Mouse (Mus musculus): Measurements from ENCODE around the gene Xkr8.
A peak's percentile ranks its signal among the peaks of the same experiment; 100 is the strongest.
"Not testable (repeated sequence)": the region's sequence is repeated elsewhere in the genome, so short reads cannot be mapped to it uniquely, and the experiment has no call there.

The Xkr8 gene

GRCm38 (mm10) chr4:132732148-132732684 is at the start of gene Xkr8:
Xkr8 (minus strand) TSS chr4:132732546.
- DNase-seq = peak; percentile 91

DNA sequence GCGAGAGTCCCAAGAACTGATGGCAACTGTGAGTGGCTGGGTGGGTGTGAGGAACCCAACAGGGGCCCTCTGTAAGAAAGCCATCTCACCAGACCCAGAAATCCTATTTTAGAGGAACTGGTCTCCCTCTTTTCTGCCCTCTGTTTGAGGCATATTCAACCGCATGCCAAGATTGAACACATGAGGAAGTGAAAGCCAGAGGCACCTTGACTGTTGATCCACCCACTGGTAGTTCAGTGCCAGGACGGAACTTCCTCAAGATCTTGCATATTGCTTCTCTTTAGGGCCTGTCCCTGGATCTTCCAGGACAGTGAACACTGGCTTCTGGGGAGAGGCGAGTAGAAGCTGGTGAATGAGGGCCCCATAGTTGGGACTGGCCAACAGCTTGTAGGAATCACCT is 47.9 kb upstream of the Xkr8 start:
- DNase-seq = no peak

GRCm38 (mm10) chr4:132778562-132779201 is 46.3 kb upstream of the Xkr8 start:
- no peak for DNase-seq

DNA sequence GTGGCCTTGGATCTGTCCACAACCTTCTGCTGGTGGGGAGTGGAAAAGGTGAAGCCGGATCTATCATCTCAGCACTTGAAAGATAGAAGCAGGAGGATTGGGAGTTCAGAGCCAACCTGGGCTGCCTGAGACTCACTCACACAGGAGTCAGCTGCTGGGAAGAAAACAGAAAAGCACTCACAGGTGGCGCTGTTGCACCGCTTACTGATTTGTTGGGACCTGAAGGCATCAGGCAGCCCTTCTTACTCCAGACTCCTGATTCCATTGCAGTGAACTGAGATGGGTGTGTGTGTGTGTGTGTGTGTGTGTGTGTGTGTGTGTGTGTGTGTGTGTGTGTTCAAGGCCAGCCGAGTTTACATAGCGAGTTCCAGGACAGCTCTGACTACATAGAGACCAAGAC is 44.4 kb upstream of the Xkr8 start:
- peak; percentile 77 for DNase-seq

DNA sequence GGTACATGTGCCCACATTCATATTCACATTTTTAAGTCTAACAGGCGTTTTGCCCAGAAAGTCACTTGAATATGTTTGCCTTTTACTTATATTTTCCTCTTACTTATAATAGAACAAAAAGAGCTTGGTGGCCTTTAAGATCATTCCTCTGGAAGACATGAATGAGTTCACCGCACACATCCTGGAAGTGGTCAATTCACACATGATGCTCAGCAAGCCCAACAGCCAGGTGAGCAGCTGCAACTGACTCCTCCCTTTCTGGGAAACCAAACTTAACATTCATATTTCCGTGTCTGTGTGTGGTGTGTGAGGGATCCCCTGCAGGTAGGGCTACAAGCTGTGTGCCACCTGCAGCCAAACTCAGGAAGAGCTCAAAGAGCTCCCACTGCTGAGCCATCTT is 42.6 kb upstream of the Xkr8 start:
- no peak for DNase-seq

DNA sequence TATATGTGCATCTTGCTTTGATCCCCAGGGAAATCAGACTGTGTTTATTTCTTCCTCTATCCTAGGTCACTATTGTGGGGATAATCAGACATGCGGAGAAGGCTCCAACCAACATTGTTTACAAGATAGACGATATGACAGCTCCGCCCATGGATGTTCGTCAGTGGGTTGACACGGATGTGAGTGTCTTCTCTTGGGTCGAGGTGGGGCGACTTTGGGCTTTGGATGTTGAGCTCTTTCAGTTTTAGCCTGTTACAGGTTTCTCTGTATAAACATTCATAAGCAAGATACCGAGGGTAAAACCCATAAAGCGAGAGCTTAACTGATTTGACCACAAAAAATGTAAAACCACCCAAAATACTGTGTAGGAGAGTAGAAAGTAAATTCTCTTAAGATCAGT is 39.4 kb upstream of the Xkr8 start:
- no peak for DNase-seq

DNA sequence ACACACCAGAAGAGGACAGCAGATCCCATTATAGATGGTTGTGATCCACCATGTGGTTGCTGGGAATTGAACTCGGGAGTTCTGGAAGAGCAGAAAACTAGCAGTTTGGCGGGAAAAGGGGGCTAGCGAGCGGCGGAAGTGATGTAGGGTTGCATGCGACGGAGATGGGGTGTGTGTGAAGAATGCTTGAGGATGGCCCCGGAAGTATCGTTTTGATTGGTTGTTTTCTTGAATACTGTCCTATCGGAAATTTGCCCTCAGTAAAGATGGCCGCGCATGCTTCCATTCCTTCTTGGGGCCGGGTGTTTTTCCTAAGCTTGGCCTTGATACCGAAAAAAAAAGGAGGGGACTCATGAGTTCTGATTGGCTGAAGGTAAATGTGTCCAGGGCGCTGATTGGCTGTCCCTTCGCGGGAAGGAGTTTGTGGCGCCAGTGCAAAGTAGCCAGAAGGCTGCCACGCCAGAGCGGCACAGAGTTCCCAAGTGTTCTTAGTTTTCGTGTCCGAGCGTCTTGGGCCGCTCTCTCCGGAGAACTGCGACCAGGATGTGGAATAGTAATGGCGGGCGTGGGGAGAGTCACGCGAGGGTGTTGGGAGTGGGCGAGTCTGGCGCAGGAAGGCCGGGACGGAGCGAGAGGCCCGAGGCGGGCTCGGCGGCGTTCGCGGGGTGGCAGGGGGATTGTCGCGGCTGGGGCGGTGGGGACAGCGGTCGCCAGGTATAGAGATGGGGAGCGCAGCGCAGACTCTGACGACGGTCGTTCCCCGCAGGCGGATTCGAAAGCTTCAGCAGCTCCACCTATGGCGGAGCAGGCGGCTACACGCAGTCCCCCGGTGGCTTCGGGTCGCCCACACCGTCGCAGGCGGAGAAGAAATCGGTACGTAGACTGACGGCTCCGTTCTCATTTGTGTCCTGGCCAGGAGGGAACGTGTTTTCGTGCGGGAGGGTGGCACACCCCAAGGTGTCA is 35.8 kb upstream of the Xkr8 start, which contains the start of gene Rpa2:
Gene Rpa2 (plus strand): TSS at position 419 of the 963 bp plus-strand sequence.
- peak; percentile 98 for DNase-seq

- DNase-seq = not testable (repeated sequence)
These were observed 30.8 kb upstream of the Xkr8 start for GRCm38 (mm10) chr4:132763125-132763524.

DNA sequence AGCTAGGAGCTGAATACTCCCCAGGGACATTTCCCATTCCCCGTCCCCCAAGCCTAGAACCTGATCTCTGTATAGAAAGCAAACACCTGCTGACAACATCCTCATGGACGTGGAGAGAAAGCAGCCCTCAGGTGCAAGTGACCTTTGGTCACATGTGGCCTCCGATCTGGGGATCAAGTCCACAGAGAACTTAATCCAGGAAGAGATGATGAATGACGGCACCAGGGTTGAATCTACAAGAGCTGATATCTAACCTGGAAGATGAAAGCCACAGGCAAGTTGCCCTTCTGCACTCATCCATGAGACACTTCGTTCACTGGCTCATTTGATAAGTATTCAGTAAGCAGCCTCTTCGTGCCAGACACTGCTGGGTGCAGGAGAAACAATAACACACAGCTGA is 30.3 kb upstream of the Xkr8 start:
- DNase-seq = no peak

DNA sequence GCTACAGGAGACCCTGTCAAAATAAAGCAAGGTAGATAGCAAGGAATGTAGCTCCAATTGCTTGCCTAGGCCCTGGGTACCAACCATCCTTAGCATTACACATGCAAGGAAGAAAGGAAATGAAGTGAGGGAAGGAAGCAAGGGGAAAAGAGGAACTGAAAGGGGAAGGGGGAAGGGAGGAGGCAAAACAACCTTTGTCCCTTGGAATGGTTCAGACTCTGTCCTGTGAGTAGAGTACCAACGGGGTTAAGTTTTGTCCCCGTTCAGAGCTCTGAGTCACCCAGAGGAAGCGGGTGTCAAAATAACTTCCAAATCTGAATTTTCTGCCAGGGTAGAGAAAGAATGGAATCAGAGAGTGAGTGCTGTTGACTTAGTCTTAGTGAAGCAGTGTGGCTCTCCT is 27.9 kb upstream of the Xkr8 start:
- DNase-seq = no peak

GRCm38 (mm10) chr4:132757633-132758351 is 25.4 kb upstream of the Xkr8 start:
- DNase-seq = no peak

- DNase-seq = no peak
These were observed 24.6 kb upstream of the Xkr8 start, which contains the start of gene Smpdl3b for GRCm38 (mm10) chr4:132756974-132757373. Smpdl3b (minus strand) TSS chr4:132757252.

DNA sequence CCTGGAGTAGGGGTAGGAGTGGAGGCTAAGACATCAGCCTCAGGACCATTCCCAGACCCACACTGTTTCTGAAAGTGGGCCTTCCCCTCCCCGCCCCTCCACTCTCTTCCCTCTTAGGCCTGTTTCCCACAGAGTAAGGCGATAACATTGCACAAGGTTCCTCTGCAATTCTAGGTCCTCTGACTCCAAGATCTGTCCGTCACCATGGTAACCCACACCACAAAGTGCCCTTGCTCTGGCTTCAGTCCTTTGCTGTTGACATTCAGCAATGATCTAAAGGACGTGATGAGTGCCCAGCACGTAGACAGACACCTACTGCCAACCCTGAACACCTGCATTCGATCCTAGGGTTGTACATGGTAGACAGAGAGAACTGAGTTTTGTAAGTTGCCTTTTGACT is 20.6 kb upstream of the Xkr8 start:
- DNase-seq = no peak

DNA sequence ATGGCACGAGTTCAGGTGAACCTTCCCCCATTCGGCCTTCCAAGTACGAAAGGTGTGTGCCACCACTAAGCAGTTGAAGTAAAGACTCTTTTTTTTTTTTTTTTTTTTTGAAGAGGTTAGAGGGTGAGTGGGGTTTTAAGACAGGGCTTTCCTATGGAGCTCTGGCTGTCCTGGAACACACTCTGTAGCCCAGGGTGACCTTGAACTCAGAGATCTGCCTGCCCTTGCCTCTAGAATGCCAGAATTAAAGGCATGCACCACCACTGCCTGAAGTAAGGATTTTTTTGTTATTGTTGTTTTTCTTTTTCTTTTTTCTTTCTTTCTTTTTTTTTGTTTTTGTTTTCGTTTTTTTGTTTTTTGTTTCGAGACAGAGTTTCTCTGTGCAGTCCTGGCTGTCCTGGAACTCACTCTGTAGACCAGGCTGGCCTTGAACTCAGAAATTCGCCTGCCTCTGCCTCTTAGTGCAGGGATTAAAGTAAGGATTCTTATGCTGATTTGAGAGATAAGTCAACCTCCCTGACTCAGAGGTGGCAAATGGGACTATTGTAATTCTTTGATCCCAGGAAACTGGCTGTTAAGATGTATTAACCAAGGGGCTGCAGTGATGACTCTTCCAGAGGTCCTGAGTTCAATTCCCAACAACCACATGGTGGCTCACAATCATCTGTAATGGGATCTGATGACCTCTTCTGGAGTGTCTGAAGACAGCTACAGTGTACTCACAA is 17.1 kb upstream of the Xkr8 start:
- DNase-seq = no peak

DNA sequence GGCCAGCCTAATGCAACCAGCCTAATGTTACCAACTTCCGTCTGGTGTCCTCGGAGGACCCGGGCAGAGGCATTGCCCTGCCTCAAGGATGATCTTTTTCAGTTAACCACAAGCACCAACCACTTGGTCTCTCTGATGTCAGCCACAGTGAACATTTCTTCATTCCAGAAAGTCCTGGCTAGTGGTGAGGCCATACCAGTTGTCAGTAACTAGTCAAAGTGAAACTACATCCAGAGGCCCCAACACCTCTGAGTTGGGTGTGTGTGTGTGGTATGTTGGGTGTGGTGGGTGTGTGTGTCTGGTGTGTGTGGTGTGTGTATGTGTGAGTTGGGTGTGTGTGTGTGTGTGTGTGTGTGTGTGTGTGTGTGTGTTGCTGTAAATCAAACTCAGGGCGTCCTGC is 16.4 kb upstream of the Xkr8 start:
- DNase-seq = no peak

- DNase-seq = peak; percentile 33
These were observed 15.4 kb upstream of the Xkr8 start for GRCm38 (mm10) chr4:132747664-132748259.

DNA sequence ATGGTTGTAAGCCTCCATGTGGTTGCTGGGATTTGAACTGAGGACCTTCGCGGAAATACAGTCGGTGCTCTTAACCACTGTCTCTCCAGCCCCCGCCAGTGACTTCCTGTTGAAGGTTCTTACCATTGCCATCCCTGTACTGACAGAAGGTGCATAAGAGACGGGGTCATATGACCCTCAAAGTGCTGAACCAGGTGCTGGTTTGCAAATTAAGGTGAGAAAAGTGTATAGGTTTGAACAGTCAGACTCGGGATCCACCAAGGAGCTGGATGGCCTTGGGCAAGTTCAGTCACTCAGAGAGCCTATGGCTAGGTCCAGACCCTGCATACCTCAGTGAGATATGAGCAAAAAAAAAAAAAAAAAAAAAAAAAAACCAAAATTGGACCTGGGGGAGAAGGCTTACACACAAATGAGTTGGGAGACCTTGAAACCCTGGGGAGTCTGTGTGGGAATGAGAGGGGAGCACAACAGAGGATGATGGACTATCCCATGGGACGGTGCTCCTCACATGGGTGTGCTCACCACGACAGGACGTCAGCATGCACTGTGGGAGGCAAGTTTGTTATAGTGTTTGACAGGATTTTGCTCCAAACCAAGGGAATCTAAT is 14.7 kb upstream of the Xkr8 start:
- no peak for DNase-seq

- no peak for DNase-seq
These were observed 11.9 kb upstream of the Xkr8 start for GRCm38 (mm10) chr4:132743992-132744911.

- DNase-seq = no peak
These were observed 9.1 kb upstream of the Xkr8 start for GRCm38 (mm10) chr4:132741491-132741890.

DNA sequence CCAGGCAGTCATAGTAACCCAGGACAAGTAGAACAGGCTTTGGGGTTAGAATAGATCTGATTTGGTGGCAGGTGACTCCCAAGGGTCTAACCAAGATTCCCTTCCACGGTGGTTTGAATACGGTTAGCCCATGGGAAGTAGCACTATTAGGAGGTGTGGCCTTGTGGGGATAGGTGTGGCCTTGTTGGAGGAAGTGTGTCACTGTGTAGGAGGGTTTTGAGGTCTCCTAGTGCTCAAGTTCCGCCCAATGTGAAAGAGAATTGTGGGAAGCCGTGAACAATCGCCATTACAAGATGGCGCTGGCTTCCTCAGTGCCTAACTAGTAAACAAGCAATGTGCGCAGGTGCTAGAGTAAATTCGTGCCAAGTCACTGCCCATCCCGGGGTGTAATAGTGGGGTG is 4.8 kb upstream of the Xkr8 start:
- DNase-seq = not testable (repeated sequence)
